Mouse (Mus musculus) bone marrow, adult 2 months (tissue): ENCODE results near the gene Dusp2.

Experiments
- CTCF ChIP-seq: fragments of 200-500 bp; IDR thresholded peaks from 2 replicates; pipeline ENCODE4 v1.5.1; 2011; ENCODE audit warnings: low read length, control low read depth; ENCODE audit not compliant: control insufficient read depth, insufficient read depth
- POLR2A ChIP-seq: fragments of 200-500 bp; IDR thresholded peaks from 2 replicates; pipeline ENCODE4 v1.6.1; 2011; ENCODE audit warnings: low read depth, mild to moderate bottlenecking, control low read depth, low read length, borderline replicate concordance; ENCODE audit not compliant: control insufficient read depth

GRCm38 (mm10) chr2:127336497-127336832, 506 bp downstream of the Dusp2 start:
- TF ChIP-seq POLR2A (no peak), CTCF (no peak)
